Mouse (Mus musculus) layer of hippocampus, postnatal 36 days (tissue): Measurements from ENCODE around the gene Mtmr12. TPM values are rescaled to one million over a fixed set of nuclear protein-coding genes. Genes with fewer than 3 reads are reported as not detected.
"Not testable (repeated sequence)": the region's sequence is repeated elsewhere in the genome, so short reads cannot be mapped to it uniquely, and the experiment has no call there.

Experiments
- DNase-seq, 2 experiments: peaks; one replicate each; pipeline ENCODE4 v3.0.0; 2022
- total RNA-seq, 2 experiments: library from RNA; stranded (reverse); gene quantifications; 2 replicates each; pipeline ENCODE4 v1.2.3; 2021

Gene Mtmr12
- total RNA-seq, 2 experiments from 2014 or later = 55.4 to 58.1 TPM

DNA sequence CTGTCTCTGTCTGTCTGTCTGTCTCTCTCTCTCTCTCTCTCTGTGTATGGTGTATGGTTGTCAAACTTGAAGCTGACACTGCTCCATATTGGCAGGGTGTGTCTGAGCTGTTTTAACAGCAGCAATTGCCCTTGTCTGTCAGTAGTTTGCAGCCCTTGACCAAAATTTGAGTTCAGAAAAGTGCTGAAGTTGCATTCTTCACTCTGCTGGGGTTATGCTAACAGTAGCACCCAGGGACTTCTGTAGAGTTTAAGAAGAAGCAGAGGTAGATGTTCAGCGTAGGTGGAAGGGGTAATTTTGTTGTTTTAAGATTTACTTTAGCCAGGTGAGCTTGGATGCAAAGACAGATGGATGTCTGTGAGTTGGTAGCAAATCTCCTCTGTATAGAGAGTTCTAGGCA is 7.4 kb downstream of the Mtmr12 start:
- DNase-seq = no peak

DNA sequence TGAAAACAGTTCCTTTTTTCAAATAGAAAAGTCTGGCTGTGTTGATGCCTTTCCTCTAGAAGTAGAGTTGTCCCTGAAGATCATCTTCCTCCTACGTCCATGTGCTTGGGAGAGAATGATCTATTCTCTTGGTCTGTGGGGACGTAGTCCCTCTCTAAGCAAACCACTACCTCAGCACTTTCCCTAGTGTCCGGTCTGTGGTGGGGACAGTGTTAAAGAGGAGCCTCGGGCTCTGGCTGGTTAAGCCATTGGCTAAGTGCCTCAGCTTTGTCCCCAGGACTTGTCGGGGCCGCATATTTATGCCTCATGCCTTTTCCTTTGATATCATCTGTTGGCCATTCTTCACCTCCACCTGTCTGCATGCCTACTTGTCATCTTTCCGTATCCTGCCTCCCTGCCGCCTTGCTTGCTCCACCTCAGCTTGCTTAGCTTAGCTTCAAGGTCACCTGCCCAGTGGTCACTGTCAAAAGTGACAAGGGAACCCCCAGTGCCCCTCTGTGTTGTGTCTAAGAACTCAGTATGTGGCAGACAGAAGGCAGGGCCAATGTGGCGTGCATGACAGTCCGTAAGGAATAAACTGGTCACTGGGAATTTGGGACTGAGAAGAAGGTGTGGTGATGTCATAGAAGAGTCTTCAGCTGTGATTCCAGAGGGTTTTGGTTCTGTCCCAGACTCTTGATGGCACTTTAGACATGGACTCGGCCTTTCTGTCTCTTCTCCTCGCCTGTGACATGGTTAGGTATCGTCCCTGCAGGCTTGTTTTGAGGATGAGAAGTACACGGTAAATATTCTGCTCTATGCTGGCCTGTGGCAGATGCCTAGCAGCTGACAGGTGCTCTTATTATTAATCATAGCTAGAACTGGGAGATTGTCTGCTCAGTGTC is 9.9 kb downstream of the Mtmr12 start:
- no peak for DNase-seq

DNA sequence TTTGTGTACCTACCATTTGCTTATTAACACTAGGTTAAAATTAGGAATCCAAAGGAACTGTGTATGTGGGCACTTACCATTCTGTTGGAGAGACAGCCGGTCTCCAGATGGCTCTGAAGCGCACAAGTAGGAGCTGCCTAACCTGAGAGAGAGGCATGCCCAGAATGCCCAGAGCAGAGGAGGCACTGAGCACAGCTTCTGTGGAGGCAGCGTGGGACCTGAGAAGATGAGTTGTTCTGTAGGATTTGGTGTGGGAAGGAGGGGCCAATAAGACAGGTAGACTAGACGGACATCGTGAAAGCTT is 10.5 kb downstream of the Mtmr12 start:
- peak; percentile 71 to 76 for DNase-seq

DNA sequence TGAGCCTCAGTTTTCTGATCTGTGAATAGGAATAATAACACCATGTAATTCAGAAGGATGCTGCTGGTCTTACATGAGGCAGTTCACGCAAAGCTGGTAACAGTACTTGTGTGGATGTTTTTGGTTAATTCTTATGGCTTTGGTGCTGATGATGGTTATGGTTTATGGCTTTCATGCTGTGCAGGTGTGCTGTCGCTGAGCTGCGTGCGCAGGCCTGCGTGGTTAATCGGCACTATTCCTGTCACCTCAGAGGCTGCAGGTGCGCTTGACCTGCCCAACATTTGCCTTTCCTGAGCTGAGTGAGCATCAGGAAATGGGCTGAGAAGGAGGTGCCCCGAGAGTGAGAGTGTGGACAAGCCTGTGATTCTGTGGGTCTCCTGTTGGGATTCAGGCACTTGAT is 11.3 kb downstream of the Mtmr12 start:
- no peak for DNase-seq

DNA sequence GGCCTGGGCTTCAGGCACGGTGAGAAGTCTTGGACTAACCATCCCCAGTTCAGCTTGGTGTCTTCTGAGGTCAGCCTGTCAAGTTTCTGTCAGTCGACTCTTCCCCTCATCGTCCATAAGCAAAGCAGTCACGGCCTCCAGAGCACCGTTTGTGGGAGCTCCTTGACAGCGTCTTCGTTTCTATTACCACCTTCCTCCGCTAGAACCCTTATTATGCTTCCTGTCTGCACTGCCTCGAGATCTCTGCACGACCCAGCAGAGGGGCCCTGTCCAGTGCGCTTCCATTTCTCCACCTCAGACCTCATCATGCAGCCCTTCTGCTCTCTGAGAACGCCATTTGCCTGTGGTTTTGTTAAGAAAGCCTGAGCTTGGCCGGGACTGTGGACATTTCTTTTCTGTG is 12.0 kb downstream of the Mtmr12 start:
- DNase-seq = no peak

DNA sequence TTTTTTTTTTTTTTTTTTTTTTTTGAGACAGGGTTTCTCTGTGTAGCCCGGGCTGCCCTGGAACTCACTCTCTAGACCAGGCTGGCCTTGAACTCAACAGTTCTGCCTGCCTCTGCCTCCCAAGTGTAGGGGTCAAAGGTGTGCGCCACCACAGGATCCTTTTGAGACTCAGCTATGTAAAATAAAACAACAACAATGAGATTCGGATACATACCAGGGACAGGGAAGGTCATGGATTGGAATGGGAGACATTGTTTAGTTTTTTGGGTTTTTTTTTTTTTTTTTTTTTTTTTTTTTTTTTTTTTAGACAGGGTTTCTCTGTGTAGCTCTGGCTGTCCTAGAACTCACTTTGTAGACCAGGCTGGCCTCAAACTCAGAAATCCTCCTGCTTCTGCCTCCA is 12.5 kb downstream of the Mtmr12 start:
- DNase-seq = not testable (repeated sequence)

DNA sequence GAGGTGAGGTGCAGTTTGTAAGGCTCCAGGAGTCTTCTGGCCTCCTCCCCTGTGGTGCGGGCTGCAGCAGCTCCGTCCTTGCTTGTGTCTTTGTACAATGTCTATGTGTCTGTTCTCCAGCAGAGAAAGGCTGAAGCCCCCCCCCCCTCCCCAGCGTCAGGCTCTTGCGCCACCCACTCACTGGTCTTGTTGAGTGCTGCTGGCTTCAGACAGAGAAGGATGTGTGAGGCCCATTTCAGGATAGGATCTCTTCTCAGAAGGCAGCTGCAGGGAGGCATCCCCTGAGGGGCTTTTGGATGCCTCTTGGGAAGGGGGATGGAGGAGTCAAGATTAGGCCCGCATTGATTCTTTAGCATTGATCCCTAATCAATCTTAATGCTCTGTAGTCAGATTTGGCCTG is 13.0 kb downstream of the Mtmr12 start:
- no peak for DNase-seq

DNA sequence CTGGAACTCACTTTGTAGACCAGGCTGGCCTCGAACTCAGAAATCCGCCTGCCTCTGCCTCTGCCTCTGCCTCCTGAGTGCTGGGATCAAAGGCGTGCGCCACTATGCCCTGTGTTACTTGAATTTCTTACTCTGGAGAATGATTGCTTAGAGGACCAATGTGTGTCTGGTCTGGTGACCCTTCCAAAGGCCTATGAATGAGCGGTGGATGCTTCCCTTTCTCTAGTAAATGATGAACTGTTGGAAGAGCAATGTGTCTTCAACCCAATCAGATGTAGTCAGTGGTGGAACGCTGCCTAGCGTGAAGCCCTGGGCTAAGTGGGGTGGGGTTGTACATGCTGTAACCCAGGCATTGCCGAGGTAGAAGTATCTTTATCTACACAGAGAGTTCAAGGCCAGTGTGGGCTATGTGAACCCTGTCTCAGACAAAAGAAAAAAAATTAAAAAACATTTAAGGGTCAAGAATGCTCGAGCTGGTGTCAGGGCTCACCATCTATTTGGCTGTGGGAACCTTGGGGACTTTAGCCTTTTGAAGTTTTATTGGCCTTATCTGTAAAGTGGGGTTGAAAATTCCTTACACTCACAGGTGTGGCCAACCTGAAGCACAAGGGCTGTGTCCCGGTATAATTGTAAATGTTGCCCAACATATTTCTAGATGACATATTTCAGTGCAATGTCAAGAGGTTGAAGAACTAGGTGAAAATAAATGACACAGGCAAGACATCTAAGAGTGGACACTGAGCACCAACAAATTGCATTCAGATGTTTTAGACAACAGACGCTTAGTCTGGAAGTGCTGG is 14.0 kb downstream of the Mtmr12 start:
- no peak for DNase-seq

DNA sequence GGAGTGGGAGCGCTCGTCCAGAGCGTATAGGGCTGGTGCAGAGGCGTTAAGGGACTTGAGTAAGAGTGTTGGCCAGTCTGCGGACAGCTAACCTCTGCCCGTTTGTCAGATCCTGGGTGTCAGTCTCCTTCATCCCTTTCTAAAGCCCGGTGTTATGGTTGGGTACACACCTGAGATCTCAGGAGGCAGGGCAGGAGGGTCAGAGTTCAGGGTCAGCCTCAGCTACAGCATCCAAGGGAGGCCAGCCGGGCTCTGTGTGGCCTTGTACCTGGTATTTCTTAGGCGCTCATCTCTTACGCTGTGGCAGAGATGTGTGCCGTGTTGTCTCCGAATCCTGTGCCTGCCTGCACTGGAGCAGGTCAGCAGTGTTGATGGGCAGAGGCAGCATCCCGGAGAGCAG is 16.3 kb downstream of the Mtmr12 start:
- no peak for DNase-seq

DNA sequence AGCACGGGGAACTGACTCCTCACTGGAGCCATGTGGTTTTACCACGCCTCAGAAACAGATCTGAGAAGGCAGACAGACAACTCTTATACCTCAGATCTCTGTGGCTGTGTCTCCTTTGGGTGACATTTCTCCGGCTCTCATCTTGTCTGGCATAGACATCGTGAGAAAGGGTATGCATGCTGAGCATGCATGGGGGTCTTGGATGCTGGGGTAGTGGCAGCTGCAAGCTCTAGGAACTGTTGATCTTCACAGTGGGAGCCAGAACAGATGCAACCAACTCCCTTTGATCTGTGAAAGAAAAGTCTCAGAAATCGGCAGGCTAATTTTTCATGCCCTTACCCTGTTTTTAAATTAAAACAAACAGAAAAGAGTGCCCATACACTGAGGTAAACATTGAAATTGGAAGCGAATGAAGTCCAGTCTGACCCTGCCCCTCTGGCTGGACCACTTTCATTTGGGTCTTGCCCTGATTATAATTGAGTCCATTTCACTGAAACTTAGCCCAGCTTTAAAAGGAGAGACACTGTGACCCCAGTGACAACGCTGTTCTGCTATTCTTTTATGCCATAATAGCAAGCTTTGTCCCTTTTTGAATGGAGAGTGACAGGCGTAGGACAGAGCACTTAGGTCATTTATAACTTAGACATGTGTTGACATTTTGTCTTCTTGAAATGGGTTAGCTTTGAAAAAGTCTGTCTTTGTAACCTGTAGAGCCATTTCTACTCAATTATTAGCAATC is 17.9 kb downstream of the Mtmr12 start:
- DNase-seq = no peak

DNA sequence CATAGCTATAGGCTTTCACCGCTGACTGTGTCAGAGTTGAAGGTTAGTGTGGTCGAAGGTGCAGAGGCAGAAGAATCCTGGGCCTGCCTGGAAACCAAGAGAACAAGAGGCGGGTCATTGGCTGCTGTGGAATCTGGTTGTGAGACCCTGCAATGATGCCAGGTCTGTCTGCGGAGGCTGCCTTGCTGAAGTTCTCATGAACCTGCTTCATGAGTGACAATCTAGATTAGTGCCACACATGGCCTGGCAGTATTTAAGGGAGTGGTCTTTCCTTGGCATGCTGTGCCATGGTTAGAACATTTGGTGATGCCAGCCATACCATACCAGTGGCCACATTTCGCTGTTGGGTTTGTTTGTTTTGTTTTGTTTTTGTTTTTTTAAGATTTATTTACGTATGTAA is 18.6 kb downstream of the Mtmr12 start:
- no peak for DNase-seq

DNA sequence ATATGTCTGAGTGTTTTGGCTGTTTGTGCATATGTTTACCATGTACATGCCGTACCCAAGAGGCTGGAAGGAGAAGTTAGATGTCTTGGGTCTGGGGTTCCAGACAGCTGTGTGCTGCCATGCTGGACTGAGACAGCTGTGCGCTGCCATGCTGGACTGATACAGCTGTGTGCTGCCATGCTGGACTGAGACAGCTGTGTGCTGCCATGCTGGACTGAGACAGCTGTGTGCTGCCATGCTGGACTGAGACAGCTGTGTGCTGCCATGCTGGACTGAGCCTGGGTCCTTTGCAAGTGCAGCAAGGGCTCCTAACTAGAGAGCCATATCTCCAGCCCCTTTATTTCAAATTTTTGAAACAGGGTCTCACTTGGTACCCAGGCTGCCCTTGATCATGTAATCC is 19.4 kb downstream of the Mtmr12 start:
- DNase-seq = no peak

DNA sequence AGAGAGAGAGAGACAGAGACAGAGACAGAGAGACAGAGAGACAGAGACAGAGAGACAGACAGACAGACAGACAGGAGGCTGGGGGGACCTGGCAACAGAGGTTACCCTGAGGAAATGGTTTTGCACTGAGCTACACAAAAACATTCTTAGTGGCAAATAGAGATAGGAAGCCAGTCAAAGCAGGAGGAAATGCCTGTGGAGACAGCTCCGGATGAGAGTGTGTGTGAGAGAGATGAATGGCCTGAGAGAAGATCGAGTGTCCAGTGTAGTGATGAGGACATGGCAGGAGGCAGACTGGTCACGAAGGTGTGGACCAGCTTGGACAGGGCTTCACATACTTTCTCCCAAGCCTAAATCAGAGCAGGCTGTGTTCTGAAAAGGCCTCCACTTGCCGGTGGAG is 20.2 kb downstream of the Mtmr12 start:
- DNase-seq = no peak

DNA sequence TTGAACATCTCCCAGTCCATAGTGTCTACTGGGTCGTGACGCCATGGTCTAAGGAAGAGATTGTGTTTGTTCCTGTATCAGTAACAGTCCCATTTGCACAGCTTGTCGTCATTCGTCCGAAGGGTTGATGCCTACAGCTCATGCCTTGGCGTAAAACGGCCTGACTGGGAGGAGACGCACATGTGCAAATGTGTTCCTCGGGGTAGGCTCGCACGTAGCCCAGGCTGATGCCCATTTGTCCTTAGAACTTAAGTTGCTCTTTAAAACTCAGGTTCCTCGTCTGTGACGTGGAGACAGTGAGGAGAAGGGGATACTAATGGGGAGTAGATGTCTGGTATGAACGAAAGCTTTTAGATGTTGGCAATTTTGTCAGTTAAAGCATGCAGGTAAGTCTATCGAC is 22.1 kb downstream of the Mtmr12 start:
- DNase-seq = no peak

DNA sequence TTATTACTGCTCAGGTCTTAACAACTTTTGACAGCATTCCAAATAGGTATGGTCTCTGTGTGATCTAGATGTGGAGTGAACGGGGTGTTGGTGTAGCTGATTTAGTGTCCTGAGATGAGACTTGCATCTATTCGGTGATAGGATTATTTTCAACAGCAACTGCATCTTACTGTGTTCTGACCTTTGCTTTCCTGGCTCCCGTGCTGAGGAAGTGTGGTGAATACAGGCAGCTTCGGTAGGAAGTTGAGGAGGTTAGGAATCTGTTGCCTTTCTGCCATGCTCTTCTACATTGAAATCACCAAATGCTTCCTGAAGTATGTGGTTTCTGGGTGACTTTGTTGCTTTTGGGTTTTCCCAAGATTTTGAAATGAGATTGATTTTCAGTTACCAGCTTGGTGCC is 22.5 kb downstream of the Mtmr12 start:
- no peak for DNase-seq

DNA sequence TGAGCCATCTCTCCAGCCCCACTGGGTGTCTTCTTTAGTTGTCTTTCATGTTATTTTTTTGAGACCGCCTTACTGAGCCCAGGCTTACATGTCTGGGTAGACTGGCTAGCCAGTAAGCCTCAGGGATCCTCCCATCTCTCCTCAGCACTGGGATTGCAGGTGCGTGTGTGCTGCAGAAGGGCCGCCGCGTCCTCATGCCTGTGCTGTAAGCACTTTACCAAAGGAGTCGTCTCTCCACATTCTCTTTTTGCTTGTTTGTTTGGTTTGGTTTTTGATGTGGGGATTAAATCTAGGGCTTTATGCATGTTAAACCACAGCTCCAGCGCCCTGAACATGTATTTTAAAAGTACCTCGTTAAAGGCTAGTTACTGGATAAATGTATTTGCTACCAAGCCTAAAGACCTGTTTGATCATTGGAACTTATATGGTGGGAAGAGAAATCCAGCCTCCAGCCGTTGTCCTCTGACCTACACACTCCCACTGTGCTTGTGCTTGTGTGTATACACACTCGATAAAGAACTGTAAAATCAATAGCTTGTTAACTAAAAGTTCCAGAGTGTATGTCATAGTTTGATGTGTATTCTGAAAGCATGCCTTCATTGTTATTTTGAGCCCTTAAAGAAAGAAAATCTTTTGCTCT is 24.9 kb downstream of the Mtmr12 start:
- no peak for DNase-seq

DNA sequence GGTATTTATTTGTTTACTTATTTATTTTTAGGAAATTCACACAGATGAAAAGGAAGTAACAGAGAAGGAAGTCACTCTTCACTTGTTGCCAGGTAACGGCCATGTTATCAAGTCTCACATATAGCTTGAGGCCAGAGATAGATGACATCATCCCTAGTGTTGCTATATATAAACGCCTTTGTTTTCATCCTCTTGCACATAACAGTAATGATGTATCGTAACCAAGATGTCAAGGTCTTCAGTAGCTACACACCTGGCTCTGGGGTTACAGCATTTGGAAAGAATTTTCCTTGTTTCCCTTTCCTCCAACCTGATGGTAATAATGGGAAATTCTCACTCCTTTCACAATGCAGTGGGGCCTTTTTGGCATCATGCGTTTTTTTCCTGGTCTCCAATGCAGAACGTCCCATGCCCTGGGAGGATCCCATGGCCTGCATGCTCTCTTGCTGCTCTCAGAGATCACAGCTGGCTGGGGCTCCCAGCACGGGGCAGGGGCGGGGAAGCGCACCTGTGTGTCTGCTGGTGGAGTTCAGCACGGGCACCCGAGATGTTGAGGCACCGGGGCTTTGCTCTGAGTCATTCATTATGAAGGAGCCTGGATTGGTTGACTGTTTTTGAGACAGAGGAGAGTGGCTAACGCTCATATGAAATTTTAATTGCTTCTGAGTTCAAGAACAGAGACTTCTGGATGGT is 25.6 kb downstream of the Mtmr12 start:
- DNase-seq = no peak

DNA sequence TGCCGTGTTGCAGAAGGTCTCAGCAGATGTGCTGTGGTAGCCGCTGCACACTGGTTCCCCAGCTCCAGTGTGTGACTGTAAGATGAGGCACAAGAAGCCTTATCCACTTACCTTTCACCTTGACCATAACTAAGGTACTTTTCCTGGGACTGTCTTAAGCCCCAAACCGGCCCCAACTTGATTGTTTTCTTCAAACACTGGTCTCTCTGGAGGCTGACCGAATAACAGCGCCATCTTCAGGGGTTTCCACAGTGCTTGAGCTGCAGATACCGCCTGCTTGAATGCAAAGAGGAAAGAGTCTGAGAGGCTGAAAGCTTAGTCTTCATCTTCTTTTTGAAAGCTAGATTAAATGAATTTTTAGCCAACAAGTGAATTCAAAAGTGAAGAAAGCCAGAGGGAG is 26.6 kb downstream of the Mtmr12 start:
- no peak for DNase-seq

DNA sequence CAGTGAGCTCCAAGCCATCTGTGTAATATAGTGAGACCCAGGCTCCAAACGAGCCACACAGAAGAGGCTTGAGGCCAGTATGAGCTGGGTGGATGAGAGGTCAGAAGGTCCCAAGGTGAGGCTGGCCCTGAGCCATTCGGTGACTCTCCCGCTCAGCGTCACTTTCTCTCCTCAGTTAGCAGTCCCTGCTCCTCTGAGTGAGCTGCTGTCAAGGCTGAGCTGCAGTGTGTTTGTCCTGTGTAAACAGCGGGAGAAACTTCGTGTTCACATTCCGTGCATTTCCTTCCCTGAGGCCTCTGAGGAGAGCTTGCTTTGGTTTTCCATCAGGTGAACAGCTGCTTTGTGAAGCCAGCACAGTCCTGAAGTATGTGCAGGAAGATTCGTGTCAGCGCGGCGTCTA is 27.6 kb downstream of the Mtmr12 start:
- DNase-seq = no peak

DNA sequence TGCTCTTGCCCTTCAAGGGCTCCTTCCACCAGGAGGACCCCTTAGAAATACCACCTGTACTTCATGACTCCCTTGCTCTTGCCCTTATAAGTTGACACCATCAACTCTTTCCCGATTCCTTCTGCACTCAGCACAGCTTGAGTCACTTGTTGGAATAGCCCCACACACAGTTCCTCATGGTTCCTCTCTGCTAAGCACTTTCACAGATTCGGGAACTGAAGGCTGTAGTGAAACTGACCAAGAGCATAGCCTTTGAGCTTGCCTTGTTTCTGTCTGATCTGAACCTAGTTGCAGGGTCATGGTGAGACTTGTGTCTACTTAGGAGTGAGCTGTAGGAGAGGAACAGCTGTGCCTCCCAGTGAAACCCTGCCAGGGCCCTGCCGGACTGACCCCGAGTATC is 28.2 kb downstream of the Mtmr12 start:
- no peak for DNase-seq

DNA sequence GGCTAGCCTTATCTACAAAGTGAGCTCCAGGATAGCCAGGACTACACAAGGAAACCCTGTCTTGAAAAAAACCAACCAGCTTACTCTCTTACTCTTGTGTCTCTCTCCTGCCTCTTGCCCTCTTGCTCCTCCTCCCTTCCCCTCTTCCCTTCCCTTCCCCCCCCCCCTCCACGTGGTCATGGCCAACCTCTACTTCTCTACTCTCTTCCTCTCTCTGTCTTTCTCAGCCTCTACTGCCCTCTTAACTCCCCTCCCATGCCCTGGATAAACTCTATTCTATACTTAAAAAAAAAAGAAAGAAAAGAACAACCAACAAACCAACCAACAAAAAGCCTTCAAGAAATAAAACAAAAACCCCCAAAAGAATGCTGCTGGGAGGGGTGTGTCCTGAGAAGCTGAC is 30.7 kb downstream of the Mtmr12 start:
- DNase-seq = no peak

DNA sequence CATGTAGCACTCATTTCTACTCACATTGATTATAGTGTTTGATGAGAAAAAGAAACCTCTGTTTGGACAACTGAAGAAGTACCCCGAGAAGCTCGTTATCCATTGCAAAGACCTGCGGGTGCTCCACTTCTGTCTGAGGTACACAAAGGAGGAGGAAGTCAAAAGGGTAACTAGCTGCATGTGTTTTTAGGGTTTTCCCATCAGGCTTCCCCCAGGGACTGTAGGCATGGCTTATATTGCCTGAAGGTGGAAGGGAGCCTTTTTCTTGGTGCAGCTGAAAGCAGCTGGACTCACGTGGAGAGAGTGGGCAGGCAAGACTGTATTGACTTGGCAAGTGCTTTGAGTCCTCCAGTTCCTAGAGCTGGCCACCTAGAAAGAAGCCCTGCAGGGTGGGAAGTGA is 31.2 kb downstream of the Mtmr12 start:
- DNase-seq = no peak
